Mouse (Mus musculus): ENCODE measurements at regions not wholly inside any gene's neighbourhood (a gene's known extent, or its start where the extent isn't known, plus 50 kb on each side); places are given as distances from the start of the nearest gene placed in this dataset.

- DNase-seq: no peak
Observed at GRCm38 (mm10) chr5:148741267-148742004, 187.7 kb downstream of the Katnal1 start.

DNA sequence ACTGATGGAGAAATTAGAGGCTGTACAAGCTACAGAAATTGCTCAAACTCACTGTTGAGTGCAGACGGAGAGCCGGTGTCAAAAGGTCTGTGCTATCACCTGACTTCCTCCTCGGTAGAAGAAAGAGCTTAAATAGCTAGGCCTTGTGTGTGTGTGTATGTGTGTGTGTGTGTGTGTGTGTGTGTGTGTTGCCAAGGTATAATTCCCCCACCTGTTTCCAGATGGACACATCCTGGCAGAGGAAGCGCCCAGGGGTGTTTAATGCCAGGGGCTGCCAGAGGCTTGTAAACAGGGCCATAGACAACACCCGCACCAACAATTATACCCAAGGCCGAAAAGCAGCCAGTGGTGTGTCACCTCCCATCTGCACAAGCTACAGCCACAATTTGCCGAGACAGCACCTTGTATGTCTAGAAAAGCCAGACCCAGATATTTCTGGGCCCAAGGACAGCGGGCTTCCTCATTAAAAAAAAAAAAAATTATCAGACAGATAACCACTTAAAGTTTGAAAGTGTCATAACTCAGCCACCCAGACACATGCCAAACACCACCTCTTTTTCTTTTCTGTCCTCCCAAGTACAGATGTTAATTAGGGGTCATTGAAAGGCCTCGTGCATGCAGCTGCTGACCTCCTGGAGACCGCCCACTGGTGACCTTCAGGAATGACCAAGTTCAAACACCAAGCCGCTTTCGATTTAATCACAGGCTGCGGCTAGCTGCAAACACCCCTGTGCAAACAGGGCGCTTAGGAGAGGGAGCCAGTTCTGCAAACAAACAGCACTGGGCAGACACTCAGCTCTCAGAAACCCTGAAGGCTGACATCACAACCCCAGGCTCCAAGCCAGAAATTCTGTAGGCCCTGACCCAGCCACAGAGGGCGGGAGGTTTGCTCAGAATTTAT is 188.0 kb upstream of the Ubl3 start:
- DNase-seq: peak; percentile 59

- DNase-seq: no peak
Observed at GRCm38 (mm10) chr5:148739672-148740071, 187.1 kb upstream of the Ubl3 start.

- DNase-seq: no peak
Observed at GRCm38 (mm10) chr5:148739141-148739540, 186.6 kb upstream of the Ubl3 start.

DNA sequence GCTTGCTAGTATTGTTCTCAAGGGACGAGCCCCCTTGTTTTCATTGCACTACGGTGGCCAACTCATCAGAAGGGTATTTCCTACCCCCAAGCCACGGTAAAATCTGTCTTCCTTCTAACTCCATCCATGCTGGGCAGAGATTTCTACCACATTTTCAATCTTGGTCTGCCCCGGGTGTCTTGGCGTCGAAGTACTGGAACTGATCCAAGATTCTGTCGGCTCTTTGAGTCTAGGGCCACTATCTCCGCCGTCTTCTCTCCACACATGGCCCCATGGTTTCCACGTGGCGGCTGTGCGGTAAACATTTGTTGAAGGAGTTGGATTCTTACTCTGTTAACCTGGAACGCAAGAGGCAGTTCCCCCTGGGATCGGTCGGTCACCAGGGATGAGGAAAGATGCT is 177.0 kb upstream of the Ubl3 start:
- no peak for DNase-seq

DNA sequence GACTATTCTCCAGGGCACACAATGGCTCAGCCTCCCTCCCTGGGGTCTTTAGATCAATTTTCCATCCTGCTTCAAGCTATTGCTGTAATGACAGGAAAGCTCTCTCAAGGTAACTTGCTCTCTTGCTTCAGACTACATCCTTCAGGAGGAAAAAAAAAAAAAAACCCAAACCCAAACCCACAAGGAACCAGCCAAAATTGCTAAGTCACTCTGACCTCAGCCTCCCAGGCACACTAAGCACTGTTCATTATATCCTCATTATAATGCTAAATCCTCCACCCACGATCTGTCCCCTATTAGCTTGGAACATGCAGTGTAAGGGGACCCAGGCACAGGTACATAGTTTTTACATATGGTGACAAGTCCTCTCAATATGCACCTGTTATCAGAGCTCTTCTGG is 175.9 kb upstream of the Ubl3 start:
- no peak for DNase-seq

GRCm38 (mm10) chr5:148726442-148726841 is 173.9 kb upstream of the Ubl3 start:
- DNase-seq: no peak

GRCm38 (mm10) chr5:148724470-148724869 is 171.9 kb upstream of the Ubl3 start:
- no peak for DNase-seq

- no peak for DNase-seq
Observed at GRCm38 (mm10) chr5:148723677-148724227, 171.2 kb upstream of the Ubl3 start.

- DNase-seq: no peak
Observed at GRCm38 (mm10) chr5:148720604-148721003, 168.0 kb upstream of the Ubl3 start.

GRCm38 (mm10) chr5:148716633-148717032 is 164.0 kb upstream of the Ubl3 start:
- no peak for DNase-seq

DNA sequence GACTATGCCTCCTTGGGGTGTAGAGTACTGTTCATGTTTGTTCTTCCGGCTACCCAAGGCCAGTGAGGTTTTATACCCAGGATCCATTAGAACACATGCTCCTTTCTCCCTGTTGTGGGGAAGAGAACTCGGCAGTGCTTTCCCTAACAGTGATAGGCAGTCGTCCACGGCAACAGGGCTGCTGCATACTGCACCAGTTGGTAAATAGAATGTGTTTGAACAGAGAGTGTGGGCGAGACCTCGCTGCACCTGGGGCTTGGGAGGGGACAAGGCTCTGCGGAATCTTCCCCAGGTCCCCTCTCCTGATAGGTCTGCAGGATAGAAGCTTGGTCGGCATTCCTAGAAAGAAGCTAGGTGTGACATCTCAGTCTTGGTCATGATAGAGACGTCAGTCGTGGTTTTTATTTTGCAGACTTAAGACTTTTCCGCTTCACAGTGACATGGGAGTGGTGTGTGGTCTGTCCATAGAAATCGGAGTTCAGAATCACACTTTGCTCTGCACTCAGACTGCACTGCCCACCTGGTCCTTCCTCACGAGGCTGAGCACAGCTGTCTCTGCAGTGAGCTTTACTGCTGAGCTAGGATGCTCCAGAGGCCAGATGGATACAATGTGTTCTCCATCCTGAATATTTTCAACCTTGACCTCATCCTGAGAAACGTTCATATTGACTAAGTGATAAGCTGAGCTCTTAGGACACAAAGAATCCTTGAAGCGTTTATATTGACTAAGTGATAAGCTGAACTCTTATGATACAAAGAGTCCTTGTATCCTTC is 162.8 kb upstream of the Ubl3 start:
- no peak for DNase-seq

GRCm38 (mm10) chr5:148714807-148715206 is 162.2 kb upstream of the Ubl3 start:
- no peak for DNase-seq

DNA sequence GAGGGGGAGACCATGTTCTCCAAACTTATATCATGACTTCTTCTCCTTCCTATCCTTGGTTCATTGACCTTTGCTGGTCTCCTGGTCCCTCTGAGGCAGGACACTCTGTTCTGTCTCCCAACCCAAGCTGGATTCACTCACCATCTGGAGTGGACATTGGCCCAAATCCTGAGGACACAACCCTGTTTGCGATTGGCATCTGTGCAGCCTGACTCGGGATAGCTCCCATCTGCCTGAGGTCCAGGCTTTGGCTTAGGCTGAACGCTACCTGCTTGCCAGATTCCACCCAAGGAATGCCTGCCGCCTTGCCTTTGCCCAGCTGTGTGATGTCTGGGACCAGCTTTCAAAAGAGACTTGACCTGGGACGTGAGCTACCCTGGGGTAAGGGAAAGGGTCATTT is 161.2 kb upstream of the Ubl3 start:
- DNase-seq: no peak

GRCm38 (mm10) chr5:148713039-148713438 is 160.4 kb upstream of the Ubl3 start:
- DNase-seq: no peak

DNA sequence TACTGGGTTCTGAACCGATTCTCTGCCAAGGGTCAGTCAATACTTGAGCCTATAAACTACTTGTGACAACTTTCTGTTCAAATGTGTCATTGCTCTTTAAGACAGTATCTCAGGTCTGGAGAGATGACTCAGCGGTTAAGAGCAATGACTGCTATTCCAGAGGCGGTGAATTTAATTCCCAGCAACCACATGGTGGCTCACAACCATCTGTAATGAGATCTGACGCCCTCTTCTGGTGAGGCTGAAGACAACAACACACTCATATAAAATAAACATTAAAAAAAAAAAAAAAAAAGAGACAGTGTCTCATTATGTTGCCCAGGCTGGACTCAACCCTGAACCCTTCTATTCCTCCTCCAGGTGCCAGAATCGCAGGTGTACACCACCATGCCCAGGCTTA is 159.0 kb upstream of the Ubl3 start:
- DNase-seq: no peak

DNA sequence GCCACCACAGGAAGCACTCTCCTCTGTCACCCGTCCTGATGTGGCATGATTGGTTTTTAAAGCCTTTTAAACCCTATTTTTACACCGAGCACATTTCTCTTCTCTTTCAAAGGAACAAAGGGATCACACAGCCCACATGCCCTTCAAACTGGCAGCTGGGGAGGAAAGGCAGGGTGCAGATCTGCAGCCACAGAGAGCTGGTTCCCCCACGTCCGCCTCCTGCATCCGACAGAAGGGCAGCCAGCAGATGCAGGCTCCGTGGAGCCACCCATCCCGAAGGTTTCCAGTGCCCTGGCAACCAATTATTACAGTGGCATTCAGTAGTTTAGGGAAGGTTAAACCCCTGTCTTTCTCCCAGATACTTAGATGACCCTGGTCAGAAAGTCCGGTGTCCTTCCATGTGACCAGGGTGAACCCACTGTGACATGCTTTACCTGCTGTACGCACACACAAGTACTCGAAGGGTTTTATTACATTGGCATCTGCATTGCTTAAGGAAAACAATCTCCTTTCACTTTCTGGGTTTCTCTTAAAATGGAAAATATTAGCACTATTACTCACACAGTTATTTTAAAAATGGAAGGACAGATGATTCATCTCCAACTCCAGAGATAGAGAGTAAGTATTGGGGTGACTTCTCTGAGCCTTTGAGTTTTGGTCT is 156.7 kb upstream of the Ubl3 start:
- DNase-seq: no peak

DNA sequence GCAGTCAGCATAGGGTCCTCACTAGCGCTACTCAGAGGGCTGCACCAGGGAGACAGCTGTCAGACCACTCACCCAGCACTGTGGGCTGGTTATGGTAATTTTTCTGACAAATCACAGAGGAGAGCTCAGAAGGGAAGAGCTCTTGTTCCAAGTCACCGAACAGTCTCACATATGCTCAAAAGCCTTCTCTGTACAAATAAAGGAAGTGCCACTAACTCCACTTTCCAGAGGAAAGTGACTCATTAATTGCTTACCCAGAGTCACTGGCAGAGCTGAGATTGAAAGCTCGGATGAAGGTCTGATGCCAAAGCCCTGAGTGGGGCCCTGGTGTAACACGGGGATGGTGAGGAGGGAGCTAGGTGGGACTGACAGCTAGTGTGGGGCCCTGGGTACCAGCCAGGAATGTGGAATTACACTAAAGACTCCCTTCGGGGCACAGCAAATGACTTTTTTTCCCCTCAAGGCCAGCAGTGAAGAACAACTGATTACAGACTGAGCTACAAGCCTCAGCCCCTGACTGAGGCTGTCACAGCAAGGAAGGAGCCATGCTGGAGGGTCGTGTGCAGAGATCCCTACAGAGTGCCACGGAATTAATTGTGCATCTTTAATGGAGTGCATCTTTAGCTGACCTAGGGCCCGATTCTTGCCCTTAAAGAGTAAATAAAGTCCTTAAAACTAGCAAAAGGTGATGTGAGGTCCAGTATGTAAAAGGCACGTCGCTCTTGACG is 155.6 kb upstream of the Ubl3 start:
- no peak for DNase-seq

DNA sequence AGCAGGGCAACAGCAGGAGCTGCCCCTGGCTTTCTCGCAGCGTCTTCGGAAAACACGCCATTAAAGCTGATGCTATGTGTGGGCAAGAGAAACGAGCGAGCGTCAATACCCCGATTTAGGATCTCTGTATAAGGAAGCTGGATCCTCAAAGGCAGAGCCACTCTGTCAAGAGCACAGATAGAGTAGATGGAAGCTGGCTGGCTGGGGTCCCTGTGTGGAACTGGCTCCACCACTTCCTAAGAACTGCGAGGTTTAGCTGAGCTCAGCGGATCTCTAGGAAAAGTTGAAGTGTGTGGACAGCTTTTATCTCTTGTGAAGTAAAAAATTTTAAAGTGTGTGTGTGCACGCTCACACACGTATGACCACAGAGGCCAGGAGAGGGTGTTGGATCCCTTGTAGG is 154.7 kb upstream of the Ubl3 start:
- DNase-seq: no peak

DNA sequence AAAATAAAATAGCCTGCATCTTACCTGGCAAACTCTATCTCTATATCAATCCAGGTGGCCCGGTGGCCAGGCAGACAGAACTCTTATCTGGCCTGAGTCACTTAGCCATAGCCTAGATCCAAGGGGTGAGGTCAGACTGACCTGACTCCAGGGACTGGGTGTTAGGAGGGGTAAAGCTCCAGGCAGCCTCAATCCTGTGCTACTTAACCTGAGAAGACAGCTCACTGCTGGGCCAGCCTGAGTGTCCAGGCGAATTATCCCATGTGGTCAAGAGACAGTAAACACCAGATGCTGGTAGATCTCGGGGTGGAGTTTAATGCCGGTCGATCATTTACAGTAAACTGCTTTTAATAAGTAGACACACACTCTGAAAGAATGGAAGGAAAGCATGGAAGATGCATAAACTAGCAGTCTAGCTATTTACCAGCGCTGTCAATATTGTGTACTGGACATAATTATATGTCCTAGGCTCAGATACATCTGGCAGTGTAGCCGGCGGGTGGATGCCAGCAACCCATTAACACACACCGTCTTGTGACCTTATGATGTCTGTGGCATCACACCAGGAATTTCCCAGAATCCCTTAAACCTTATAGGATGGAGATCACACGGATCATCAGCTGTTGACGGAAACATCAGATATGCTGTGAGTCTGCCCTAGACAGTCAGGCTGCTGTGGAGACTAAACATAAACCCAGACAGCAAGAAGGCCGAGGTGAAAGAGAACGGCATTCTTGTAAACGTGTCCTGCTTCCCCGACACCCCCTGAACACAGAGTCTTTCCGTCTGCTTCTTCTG is 153.9 kb upstream of the Ubl3 start:
- DNase-seq: no peak

GRCm38 (mm10) chr5:148704769-148705168 is 152.2 kb upstream of the Ubl3 start:
- no peak for DNase-seq

Measured in kidney, adult 9 months (tissue).